Mouse (Mus musculus) MEL (cell line): ENCODE data around the gene Atxn2.

Experiments used
- CTCF ChIP-seq, 3 experiments: IDR thresholded peaks in 2 of 3; conservative IDR thresholded peaks in 1 of 3; 2 replicates each; pipeline ENCODE4 v1.5.1; 2011 to 2012; ENCODE audit warnings: low read length in 3 of 3, low read depth in 2 of 3, mild to moderate bottlenecking in 2 of 3, improper control_type of control experiment in 1 of 3, inconsistent platforms in 1 of 3, mixed read lengths in 1 of 3, moderate library complexity in 1 of 3; ENCODE audit not compliant: control insufficient read depth in 1 of 3, insufficient read depth in 1 of 3, poor library complexity in 1 of 3, severe bottlenecking in 1 of 3
- ELF1 ChIP-seq: IDR thresholded peaks from 2 replicates; pipeline ENCODE4 v1.6.1; 2014; ENCODE audit warnings: low read depth, mild to moderate bottlenecking, inconsistent platforms, low read length, improper control_type of control experiment, moderate library complexity
- EP300 ChIP-seq, 2 experiments: IDR thresholded peaks; 2 replicates each; pipeline ENCODE4 v1.6.1; 2011; ENCODE audit warnings: improper control_type of control experiment in 2 of 2, low read length in 2 of 2, low read depth in 1 of 2, mild to moderate bottlenecking in 1 of 2
- GABPA ChIP-seq: IDR thresholded peaks from 2 replicates; pipeline ENCODE4 v1.6.1; 2012; ENCODE audit warnings: low read depth, mild to moderate bottlenecking, inconsistent platforms, low read length, improper control_type of control experiment, moderate library complexity
- GATA1 ChIP-seq: IDR thresholded peaks from 2 replicates; pipeline ENCODE4 v1.6.1; 2011; ENCODE audit warnings: low read depth, low read length, improper control_type of control experiment
- KAT2A ChIP-seq: conservative IDR thresholded peaks from 2 replicates; pipeline ENCODE4 v1.6.1; 2012; ENCODE audit warnings: low read depth, low read length, improper control_type of control experiment, inconsistent platforms
- MEF2A ChIP-seq: IDR thresholded peaks from 2 replicates; pipeline ENCODE4 v1.6.1; 2014; ENCODE audit warnings: low read depth, mild to moderate bottlenecking, inconsistent platforms, low read length, improper control_type of control experiment; ENCODE audit not compliant: poor library complexity, insufficient replicate concordance, severe bottlenecking; ENCODE audit errors: extremely low read depth
- POLR2A ChIP-seq, 2 experiments: IDR thresholded peaks; 2 replicates each; pipeline ENCODE4 v1.6.1; 2011 to 2012; ENCODE audit warnings: low read length in 2 of 2, mild to moderate bottlenecking in 2 of 2, control low read depth in 1 of 2, improper control_type of control experiment in 1 of 2, low read depth in 1 of 2, moderate library complexity in 1 of 2; ENCODE audit not compliant: control insufficient read depth in 1 of 2, insufficient read depth in 1 of 2, poor library complexity in 1 of 2
- POLR2AphosphoS2 ChIP-seq: IDR thresholded peaks from 2 replicates; pipeline ENCODE4 v1.6.1; 2011; ENCODE audit warnings: low read length, improper control_type of control experiment
- ZC3H11A ChIP-seq: IDR thresholded peaks from 2 replicates; pipeline ENCODE4 v1.6.1; 2012; ENCODE audit warnings: low read depth, mild to moderate bottlenecking, inconsistent platforms, low read length, improper control_type of control experiment

DNA sequence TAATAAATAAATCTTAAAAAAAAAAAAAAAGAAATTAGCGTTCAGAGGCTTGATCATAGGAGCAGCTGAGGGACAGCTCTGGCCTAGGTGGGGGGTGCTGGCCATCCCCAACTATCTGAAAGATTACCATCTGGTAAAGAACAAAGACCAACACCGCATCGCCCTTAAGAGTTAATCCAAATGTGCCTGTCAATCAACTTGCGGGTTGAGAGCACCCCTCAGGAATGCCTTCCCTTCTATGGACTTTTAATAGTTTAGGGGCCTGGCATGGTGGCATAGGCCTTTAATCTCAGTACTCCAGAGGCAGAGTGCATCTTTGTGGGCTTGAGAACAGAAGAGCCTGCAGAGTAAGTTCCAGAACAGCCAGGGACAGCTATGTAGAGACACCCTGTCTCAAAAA, 18.2 kb upstream of the Atxn2 start:
- no peak for TF ChIP-seq POLR2A (IDR thresholded peaks at IDR 0.05; ENCODE audit: control insufficient read depth in 1 of 2, insufficient read depth in 1 of 2, low read depth in 1 of 2, low read length in 2 of 2, poor library complexity in 1 of 2)
- no peak for TF ChIP-seq GATA1
- no peak for TF ChIP-seq ZC3H11A
- TF ChIP-seq CTCF (IDR thresholded peaks at IDR 0.05 in 2 of 3, conservative IDR thresholded peaks at IDR 0.05 in 1 of 3; ENCODE audit: control insufficient read depth in 1 of 3, insufficient read depth in 1 of 3, low read depth in 2 of 3, low read length in 3 of 3, poor library complexity in 1 of 3, severe bottlenecking in 1 of 3) = no peak
- no peak for TF ChIP-seq POLR2AphosphoS2
- no peak for TF ChIP-seq KAT2A
- TF ChIP-seq GABPA = no peak
- TF ChIP-seq MEF2A = no peak
- no peak for TF ChIP-seq EP300 (IDR thresholded peaks at IDR 0.05; ENCODE audit: low read depth in 1 of 2, low read length in 2 of 2)
- TF ChIP-seq ELF1 = no peak
